Mouse (Mus musculus) kidney, postnatal 36 days (tissue): ENCODE measurements around the gene Ctdspl.

ENCODE experiments used
- DNase-seq, 2 experiments: peaks; one replicate each; pipeline ENCODE4 v3.0.0; 2021 to 2022; ENCODE audit warnings: mixed read lengths in 2 of 2

The Ctdspl gene

GRCm38 (mm10) chr9:118926111-118926650 lies at the start of gene Ctdspl:
Ctdspl (plus strand) TSS chr9:118926453.
- DNase-seq = peak; percentile 47 to 73

DNA sequence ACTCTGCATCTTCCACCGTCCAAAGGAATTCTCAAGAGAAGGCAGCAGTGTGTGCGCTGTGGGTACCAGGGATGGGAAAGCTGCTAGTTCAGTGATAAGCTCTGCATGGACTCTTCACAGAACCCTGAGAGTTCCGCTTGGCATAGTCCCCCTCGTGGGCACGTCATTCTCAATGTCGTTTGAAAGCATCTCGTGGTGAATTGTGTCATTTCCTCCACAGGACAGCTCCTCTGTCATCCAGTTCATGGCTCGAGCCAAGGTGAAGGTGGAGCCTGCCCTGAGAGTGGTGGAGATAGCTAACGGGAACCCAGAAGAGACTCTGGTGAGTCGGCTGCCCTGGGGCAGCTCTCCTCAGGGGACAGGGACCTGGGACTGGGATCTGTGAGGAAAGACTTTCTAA lies 49.4 kb upstream of the Ctdspl start:
- no peak for DNase-seq

GRCm38 (mm10) chr9:118877365-118878008 lies 48.8 kb upstream of the Ctdspl start:
- no peak for DNase-seq

DNA sequence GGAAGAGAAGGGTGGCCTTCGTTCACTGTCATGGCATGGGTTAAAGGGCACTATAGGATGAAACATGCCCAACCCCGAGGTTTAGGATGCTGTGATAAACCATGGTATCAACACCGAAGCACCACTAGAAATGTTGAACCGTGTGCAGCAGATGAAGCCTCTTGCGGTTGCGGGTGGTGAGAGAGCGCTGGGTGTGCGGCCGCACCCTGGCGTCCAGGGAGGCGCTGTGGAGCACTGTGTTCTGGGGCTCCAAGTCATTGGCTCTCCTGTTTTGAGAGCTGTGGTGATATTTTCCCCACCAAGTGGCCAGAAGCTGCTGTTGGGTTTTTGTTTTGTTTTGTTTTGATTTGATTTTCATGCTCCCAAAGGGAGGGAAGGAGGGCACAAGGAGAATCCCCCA lies 47.7 kb upstream of the Ctdspl start:
- no peak for DNase-seq

DNA sequence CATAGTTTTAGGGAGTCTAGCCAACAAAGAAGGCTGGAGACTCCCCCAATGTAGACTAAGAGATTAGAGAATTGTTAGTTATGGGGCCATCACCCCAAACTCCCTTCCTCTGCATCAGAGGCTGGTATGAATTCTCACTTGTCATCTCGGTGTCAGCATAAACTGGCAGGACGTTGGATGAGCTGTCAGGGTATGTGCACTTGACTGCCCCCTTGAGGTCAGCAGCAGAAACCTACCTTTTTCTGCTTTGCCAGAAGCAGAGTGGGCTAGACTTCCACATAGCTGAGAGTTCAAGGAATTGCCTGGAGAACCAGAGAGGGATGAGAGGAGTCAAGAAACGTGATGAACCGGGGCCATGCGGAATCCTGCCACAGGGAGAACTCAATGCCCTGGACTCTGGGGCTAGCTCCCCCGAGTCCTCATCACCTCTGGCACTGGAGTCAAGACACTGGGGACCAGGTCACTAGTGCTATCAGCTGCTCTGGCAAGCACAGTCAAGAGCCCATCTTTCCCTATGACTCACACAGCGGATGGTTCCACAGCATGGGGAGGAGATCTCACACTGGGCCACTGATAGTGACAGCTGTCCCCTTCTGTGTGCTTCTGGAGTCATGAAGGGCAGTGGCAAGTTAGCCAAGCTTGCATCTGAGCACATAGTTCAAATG lies 44.8 kb upstream of the Ctdspl start:
- peak; percentile 35 to 68 for DNase-seq

DNA sequence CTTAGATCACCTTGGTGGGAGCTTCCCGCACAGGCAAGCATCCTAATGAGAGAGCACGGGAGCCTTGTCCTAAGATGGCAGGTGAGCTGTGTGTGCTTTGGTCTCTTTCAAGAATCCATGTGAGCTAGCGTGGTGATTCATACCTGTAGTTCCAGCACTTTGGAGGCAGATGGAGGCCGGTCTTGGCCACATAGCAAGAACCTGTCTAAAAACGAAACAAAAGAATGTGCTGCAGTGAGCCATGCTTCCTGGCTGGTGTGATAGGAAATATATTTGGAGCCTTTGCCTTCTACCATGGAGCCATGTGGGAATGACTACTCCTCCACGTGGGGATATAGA lies 44.3 kb upstream of the Ctdspl start:
- DNase-seq = no peak

DNA sequence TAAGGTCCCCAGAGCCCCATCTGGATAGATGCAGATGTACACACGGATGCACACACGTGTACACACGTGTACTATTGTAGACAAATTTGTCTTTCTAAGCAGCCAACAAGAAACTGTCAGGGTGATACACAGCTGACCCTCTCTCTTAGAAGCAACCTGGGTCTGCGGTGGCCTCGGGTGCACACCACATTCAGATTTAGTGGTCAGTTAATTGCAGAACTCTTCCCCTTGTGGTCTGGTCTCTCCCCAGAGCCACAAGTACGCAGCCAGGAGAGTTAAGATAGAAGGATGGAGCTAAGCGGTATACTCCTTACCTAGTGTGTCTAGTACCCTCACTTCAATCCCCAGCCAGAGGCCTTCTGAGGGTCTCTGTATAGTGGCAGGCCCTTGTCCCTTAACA lies 43.1 kb upstream of the Ctdspl start:
- DNase-seq = no peak

GRCm38 (mm10) chr9:118885785-118886184 lies 40.5 kb upstream of the Ctdspl start:
- DNase-seq = no peak

GRCm38 (mm10) chr9:118887201-118887600 lies 39.1 kb upstream of the Ctdspl start:
- DNase-seq = no peak

GRCm38 (mm10) chr9:118887734-118888133 lies 38.5 kb upstream of the Ctdspl start:
- DNase-seq = no peak

GRCm38 (mm10) chr9:118890149-118890548 lies 36.1 kb upstream of the Ctdspl start:
- DNase-seq = no peak

GRCm38 (mm10) chr9:118890645-118891044 lies 35.6 kb upstream of the Ctdspl start:
- no peak for DNase-seq

GRCm38 (mm10) chr9:118891068-118891467 lies 35.2 kb upstream of the Ctdspl start:
- no peak for DNase-seq

DNA sequence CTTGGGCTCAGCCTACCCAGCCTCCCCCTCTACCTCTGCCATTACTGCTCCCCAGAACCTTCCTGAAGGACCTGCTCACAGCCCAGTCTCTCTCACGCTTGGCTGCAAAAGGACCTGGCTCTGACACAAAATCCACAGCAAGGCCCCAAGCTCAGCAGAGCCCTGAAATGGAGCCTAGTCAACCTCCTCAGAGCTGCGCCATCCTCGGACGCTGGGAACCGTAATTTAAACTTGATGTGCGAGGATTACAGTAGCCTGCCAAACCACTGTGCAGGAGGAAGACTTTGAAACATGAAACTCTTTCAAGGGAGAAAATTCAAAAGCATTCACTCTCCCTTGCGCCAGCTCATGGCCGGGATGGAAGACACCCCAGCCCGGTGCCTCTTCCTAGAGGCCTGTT lies 34.7 kb upstream of the Ctdspl start:
- no peak for DNase-seq

DNA sequence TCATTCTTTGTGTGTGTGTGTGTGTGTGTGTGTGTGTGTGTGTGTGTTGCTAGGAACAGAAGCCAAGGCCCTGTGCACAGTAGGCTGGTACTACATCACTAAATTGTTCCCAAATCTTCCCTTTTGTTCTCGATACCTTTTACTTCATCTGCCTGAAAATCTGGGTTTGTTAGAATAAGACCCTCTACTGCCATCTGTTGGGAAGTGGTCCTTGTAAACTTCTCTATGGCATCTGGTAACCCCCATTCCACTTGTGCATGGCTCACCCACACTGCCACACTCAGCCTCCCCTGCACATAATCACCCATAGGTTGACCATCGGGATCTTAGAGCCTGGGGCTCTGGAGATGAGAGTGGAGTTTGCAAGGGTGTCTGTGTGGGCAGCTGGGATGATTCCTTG lies 31.2 kb upstream of the Ctdspl start:
- no peak for DNase-seq

GRCm38 (mm10) chr9:118900677-118901076 lies 25.6 kb upstream of the Ctdspl start:
- no peak for DNase-seq

- DNase-seq = no peak
Measured at GRCm38 (mm10) chr9:118901917-118902316, 24.3 kb upstream of the Ctdspl start.

- DNase-seq = peak; percentile 75 to 87
Measured at GRCm38 (mm10) chr9:118907934-118908620, 18.2 kb upstream of the Ctdspl start.

DNA sequence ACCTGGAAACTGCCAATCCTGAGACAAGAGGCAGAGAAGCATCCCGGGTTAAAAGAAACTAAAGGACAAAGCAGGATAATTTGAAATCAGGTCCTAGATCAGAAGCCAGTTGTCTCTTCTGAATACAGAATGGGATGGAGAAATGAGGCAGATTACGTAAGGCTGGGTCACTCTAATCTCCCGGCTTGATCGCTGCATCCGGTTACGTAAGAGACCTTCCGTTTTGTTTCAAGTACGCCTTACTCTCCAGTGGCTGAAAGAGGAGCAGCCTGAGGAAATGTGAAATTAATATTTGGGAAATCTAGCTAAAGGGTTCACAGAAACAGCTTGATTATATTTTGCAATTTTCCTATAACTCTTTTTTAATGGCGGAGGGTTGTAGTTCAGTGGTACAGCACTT lies 13.2 kb upstream of the Ctdspl start:
- no peak for DNase-seq

DNA sequence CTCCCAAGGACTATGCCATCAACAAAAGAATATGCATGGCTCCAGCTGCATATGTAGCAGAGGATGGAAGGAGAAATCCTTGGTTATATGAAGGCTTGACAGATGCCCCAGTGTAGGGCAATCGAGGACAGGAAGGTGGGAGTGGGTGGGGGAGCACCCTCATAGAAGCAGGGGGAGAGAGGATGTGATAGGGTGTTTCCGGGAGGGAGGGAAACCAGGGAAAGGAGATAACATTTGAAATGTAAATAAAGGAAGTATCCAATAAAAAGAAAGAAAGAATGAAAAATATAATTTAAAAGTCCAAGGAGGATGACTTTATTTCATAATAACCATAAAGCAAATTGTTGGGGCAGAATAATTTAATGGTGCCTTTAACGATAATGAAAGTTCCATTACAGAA lies 12.6 kb upstream of the Ctdspl start:
- no peak for DNase-seq

DNA sequence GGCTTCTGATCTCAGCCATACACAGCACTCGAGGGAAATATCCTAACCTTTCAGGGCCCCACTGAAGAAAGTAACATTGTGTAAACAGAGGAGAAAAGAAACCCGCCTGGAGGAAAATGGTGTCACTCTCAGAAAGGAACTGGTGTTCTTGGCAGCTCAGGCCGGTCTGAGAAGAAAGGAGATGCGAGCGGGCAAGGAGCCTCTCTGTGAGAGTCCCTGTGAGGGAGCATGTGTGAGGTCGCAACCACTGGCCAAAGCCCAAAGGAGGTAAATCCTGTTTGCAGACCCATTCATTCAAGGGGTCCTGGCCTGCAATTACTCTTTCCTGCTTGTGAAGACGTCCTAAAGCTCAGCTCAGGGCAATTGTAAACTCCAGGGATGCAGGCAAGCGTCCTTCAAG lies 11.7 kb upstream of the Ctdspl start:
- no peak for DNase-seq

GRCm38 (mm10) chr9:118915290-118915689 lies 11.0 kb upstream of the Ctdspl start:
- peak in 1 of 2 experiments; percentile 72 for DNase-seq

DNA sequence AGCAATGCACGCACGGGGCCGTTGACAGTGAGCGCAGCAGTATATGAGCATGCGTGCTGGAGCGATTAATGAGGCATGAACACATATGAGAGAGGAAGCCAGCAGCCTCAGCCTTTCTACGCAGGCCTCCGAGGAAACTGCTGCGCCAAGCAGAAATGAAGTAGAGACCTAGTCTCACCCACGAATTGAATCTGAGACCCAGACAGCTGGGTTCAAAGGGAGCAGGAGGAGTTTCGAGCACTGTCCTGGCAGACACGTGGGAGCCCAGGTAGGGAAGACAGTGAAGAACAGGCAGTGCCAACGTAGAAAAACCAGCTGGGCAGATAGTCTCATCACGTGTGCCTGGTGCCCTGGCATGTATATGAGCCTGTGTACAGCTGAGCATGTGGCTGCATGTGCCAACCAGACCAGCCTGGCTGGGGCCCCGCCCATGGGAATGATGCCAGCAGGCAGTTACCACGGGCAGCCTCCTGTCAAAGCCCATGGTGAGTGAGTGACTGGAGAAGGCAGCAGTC lies 6.5 kb upstream of the Ctdspl start:
- DNase-seq = peak; percentile 74 to 81
